Mouse (Mus musculus): Measurements from ENCODE around the gene Smarca2. TPM values are rescaled to one million over a fixed set of nuclear protein-coding genes. Genes with fewer than 3 reads are reported as not detected.
"Not testable (repeated sequence)": the region's sequence is repeated elsewhere in the genome, so short reads cannot be mapped to it uniquely, and the experiment has no call there.

Smarca2 gene
- total RNA-seq, 2 experiments from 2014 or later = 6.8 to 37.1 TPM

GRCm38 (mm10) chr19:26734704-26735109, 129.9 kb downstream of the Smarca2 start:
- ATAC-seq (replicated peaks; ENCODE audit: low FRiP score, poor library complexity, severe bottlenecking) = no peak

DNA sequence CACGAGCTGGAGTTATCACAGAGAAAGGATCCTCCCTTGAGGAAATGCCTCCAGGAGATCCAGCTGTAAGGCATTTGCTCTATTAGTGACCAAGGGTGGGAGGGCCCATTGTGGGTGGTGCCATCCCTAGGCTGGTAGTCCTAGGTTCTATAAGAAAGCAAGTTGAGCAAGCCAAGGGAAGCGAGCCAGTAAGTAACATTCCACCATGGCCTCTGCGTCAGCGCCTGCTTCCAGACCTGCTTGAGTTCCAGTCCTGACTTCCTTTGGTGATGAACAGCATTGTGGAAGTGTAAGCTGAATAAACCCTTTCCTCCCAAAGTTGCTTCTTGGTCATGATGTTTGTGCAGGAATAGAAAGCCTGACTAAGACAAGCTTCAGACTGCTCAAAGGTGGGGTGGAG, 140.2 kb downstream of the Smarca2 start:
- not testable (repeated sequence) for ATAC-seq (replicated peaks; ENCODE audit: low FRiP score, poor library complexity, severe bottlenecking)

- ATAC-seq (replicated peaks; ENCODE audit: low FRiP score, poor library complexity, severe bottlenecking) = no peak
Observed at GRCm38 (mm10) chr19:26745567-26745966, 140.7 kb downstream of the Smarca2 start.

- no peak for ATAC-seq (replicated peaks; ENCODE audit: low FRiP score, poor library complexity, severe bottlenecking)
Observed at GRCm38 (mm10) chr19:26746290-26746689, 141.4 kb downstream of the Smarca2 start.

- no peak for ATAC-seq (replicated peaks; ENCODE audit: low FRiP score, poor library complexity, severe bottlenecking)
Observed at GRCm38 (mm10) chr19:26746709-26747467, 142.0 kb downstream of the Smarca2 start.

DNA sequence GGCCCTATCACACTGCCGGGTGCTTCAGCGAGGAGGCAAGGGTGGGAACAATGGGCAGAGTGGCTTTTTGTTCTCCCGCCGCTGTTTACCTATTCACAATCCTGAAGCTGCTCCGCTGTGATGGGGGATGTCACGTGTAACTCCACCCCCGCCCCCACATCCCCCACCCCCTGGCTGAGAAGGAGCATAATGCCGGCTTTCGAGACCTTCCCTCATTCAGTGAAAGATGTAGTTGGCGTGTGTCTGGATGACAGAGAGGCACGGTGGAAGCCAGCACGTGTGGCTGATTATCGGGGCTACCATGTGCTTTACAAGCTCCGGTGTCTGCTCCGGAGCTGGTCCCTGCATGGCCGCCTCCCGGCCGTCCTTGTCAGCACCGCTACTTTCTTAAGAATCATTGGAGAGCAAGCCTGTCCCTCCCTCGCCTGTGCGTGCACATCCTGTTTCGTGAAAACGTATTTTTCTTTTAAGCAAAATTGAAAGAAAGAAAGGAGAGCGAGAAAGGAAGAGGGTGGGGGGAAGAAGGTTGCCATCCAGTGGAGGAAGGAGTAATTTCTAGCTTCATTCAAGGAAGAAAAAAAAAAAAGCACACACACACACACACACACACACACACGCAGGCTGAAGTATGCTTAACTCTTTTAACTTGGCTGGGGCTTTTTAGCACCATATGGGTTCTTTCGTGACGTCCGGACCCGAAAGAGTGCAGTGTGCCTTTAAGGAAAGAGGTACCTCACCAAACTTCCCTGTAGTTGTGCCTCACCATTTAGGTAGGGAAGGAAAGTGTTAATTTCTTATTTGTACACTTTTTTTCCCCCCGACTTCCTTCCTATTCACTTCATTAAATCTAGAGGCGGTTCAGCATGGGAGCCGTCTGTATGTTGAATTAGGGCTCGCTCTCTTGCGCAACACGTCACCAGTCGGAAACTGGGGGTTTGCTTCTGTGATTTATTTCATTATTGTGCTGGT, 143.0 kb downstream of the Smarca2 start:
- ATAC-seq (replicated peaks; ENCODE audit: low FRiP score, poor library complexity, severe bottlenecking) = no peak

DNA sequence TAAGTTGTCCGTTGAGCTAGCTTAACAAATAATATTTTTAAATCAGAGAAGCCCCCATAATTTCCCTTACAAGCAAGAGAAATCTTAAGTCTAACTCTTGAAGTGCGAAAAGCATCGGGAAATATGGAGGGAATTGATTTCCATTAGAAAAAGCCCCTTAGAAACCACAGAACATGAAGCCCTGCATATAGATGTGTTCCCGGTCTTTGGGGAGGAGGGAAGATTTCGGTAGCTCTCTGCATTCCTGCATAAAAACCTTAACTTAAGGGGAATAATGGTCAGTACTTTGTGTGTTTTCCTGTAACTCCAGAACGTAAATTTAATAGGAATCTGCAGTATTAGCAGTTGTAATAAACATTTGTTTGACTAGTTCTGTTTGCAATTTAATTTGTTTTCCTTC, 143.8 kb downstream of the Smarca2 start:
- no peak for ATAC-seq (replicated peaks; ENCODE audit: low FRiP score, poor library complexity, severe bottlenecking)

- ATAC-seq (replicated peaks; ENCODE audit: low FRiP score, poor library complexity, severe bottlenecking) = no peak
Observed at GRCm38 (mm10) chr19:26749427-26750137, 144.7 kb downstream of the Smarca2 start.

- no peak for ATAC-seq (replicated peaks; ENCODE audit: low FRiP score, poor library complexity, severe bottlenecking)
Observed at GRCm38 (mm10) chr19:26752611-26753163, 147.8 kb downstream of the Smarca2 start.

DNA sequence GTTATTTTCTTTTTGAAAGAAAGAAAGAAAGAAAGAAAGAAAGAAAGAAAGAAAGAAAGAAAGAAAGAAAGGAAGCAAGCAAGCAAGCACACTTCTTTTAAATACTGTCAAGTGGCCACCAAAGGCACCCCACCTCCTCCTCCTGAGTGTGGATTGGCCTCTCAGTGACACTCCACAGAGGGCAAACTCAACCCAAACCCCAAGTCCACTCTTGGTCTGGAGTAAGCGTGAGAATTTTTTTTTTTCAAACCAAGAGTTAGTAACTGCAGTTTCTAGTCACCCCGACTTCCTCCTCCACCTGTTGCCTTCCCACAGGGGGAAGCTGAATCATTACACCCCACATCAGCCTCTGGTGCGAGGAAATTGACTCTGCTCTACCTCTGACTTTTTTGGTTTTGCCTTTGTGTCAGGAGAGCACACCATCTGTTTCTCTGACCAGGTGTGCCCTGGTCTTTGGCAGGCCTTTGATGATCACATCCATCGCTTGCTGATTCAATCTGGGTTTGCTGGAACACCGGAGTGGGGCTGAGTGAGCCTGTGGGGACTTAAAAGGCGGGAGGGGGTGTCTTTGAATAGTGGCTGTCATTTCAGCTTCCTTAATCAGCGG, 148.5 kb downstream of the Smarca2 start:
- ATAC-seq (replicated peaks; ENCODE audit: low FRiP score, poor library complexity, severe bottlenecking) = no peak

DNA sequence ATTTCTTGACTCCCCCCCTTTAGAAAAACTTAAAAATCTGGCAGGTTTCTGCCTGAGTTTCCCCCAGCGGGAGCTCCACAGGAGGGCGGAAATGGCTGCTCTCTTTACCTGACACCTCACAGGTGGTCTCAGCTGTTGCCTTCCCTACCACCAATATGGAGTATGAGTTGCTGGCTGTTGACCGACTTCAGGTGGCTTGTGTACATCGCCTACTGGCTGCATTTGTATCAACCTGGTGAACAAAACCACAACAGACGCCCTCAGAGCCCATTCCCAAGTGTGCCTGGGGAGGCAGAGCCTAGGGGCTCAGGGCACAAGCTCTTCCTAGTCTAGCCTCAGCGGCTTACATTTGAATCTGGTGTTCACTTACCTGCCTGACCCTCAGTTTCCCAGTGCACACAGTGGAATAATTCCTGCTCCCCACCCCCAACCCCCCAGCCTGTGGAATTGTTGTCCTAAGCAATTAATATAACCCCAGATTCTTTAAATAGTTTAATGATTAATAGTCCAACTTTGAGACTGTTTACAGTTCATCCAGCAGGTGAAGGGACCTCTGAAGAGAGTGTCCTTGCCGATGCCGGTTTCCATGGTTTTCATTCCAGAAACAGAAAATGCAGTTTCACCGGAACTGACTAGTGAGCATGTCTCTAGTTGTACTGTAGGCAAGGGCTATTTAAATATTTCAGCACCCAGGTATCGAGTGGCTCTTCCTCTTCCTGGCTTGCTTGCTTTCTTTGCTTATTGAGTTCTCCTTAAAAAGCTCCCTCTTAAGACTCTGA, 149.4 kb downstream of the Smarca2 start:
- no peak for ATAC-seq (replicated peaks; ENCODE audit: low FRiP score, poor library complexity, severe bottlenecking)

- no peak for ATAC-seq (replicated peaks; ENCODE audit: low FRiP score, poor library complexity, severe bottlenecking)
Observed at GRCm38 (mm10) chr19:26755991-26756390, 151.1 kb downstream of the Smarca2 start.

DNA sequence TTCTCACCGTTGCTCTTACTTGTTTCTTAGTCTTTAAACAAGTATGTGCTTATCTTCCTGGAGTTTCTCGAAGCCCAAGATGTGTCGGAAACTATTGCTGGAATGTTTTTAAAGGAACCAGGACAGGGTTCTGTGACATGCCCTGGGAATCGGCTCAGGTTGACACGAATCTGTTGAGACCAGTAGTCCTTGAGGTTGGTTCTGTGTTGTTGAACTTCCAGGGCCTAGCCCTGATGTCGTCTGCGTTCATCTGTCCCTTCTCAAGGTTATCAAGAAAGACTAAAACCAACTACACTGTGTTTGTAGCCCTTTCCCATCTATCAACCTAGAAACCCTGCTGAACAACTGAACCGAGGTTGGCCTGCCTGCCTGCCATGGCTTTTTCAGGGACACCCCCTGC, 151.5 kb downstream of the Smarca2 start:
- ATAC-seq (replicated peaks; ENCODE audit: low FRiP score, poor library complexity, severe bottlenecking) = no peak

GRCm38 (mm10) chr19:26758156-26758555, 153.3 kb downstream of the Smarca2 start:
- ATAC-seq (replicated peaks; ENCODE audit: low FRiP score, poor library complexity, severe bottlenecking) = no peak

DNA sequence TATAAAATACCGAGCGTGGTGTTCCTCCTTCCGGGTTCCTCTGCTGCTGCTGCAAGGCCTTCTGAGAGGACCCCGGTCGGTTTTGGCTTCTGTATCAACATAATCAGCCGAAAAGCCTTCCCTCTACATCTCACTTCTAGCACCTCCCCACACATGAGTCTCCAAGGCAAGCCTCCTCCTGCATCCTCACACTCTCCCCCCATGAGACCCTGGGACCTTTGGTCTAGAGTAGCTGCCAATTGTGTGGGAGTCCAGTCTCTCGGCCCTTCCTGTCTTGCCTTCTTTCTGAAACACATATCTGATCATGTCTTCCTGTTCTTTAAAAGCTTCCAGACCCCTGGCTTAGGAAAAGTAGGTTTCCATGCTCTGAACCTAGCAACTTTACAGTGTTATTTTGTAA, 153.8 kb downstream of the Smarca2 start:
- no peak for ATAC-seq (replicated peaks; ENCODE audit: low FRiP score, poor library complexity, severe bottlenecking)

DNA sequence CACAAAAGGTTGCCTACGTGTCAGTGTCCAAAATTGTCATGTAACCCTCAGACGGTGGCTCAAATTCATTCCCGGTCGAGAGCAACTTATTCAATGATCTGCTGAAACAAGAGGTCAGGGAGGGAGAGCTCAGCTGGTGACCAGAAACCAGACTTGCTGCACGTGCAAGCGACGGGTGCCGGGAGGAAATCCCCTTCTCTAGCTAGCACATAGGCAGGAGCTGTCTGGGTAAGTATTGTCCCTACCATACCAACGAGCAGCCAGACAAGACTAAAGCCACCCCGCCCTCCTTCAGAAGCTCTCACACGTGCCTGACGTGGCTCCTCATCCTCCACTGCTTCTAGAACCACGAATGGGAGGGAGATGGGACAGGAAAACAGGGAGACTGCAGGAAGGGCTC, 154.4 kb downstream of the Smarca2 start:
- ATAC-seq (replicated peaks; ENCODE audit: low FRiP score, poor library complexity, severe bottlenecking) = no peak

DNA sequence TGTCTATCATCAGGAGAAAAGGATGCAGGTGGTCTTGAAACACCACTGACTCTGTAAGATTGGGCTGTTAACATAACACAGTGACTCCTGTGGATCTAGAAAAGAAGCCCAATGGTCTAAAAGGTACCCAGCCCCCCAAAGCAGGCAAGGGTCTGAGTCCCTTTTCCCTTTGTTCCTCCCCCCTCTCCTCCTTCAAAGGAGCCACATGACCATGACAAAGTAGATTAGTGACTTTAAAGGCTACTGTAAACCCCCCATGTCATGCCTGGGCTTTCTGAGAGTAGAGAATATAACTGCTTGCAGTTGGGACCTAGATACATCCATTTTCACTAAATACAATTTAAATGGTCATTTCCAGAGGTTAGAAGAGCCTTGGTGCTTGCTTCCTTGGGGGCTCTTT, 156.4 kb downstream of the Smarca2 start:
- no peak for ATAC-seq (replicated peaks; ENCODE audit: low FRiP score, poor library complexity, severe bottlenecking)

- no peak for ATAC-seq (replicated peaks; ENCODE audit: low FRiP score, poor library complexity, severe bottlenecking)
Observed at GRCm38 (mm10) chr19:26765483-26765882, 160.6 kb downstream of the Smarca2 start.

GRCm38 (mm10) chr19:26767454-26767853, 162.6 kb downstream of the Smarca2 start:
- ATAC-seq (replicated peaks; ENCODE audit: low FRiP score, poor library complexity, severe bottlenecking) = no peak
